Mouse (Mus musculus): Measurements from ENCODE around the gene Gm49510. TPM values are rescaled to one million over a fixed set of nuclear protein-coding genes. Genes with fewer than 3 reads are reported as not detected.

Gm49510 gene
- total and polyA plus RNA-seq, 3 experiments, result 0.17 to 0.27 TPM; not detected in 1

GRCm38 (mm10) chr15:78937311-78937710 is 37.8 kb downstream of the Gm49510 start:
- H3K36me3 ChIP-seq (ENCODE audit: control insufficient read depth in 1 of 2, insufficient read depth in 2 of 2, low read length in 2 of 2), result peaks cover 2 to 12% of the 10 kb centered on the region in 2 experiments; a peak in 3 of 4 replicates
- TF ChIP-seq ETS1 (IDR thresholded peaks at IDR 0.05; ENCODE audit: low read depth, low read length) (no peak), TAL1 (IDR thresholded peaks at IDR 0.05; ENCODE audit: low read length) (no peak), SMC3 (IDR thresholded peaks at IDR 0.05; ENCODE audit: low read depth, low read length) (no peak), HCFC1 (IDR thresholded peaks at IDR 0.05; ENCODE audit: low read depth, low read length) (no peak), SIN3A (IDR thresholded peaks at IDR 0.05; ENCODE audit: low read length) (no peak), MAX (IDR thresholded peaks at IDR 0.05; ENCODE audit: low read length) (no peak), GATA1 (IDR thresholded peaks at IDR 0.05; ENCODE audit: low read depth, low read length) (no peak), ZMIZ1 (IDR thresholded peaks at IDR 0.05; ENCODE audit: low read depth, low read length) (no peak), MXI1 (IDR thresholded peaks at IDR 0.05; ENCODE audit: low read depth, low read length) (no peak), MYC (IDR thresholded peaks at IDR 0.05; ENCODE audit: low read depth, low read length) (no peak), MEF2A (IDR thresholded peaks at IDR 0.05; ENCODE audit: extremely low read depth, insufficient replicate concordance, low read depth, low read length, poor library complexity, severe bottlenecking) (no peak), RCOR1 (IDR thresholded peaks at IDR 0.05; ENCODE audit: low read depth, low read length) (no peak), CHD1 (IDR thresholded peaks at IDR 0.05; ENCODE audit: low read depth, low read length) (no peak)
- no peak overlapping the region for H3K27ac ChIP-seq (ENCODE audit: control insufficient read depth, low read depth, low read length)
- H3K9ac ChIP-seq (ENCODE audit: control insufficient read depth, low read depth, low read length, poor library complexity, severe bottlenecking), result no peak overlapping the region
- H3K4me3 ChIP-seq (ENCODE audit: control insufficient read depth in 1 of 2, insufficient read depth in 1 of 2, low read depth in 2 of 2, low read length in 2 of 2), result no peak overlapping the region
- peaks cover 0 to 21% of the 10 kb centered on the region in 2 experiments; a peak in 2 of 4 replicates for H3K4me1 ChIP-seq (ENCODE audit: control insufficient read depth in 1 of 2, insufficient read depth in 2 of 2, low read length in 2 of 2)
- H3K79me2 ChIP-seq (ENCODE audit: control insufficient read depth, insufficient read depth, low read length, poor library complexity), result peaks cover 13% of the 10 kb centered on the region
- DNase-seq (ENCODE audit: low read depth, low spot score), result no peak
- no peaks in the 10 kb centered on the region for H3K27me3 ChIP-seq (ENCODE audit: control insufficient read depth in 1 of 2, insufficient read depth in 2 of 2, low read length in 2 of 2)
- no peaks in the 10 kb centered on the region for H3K9me3 ChIP-seq (replicated peaks; ENCODE audit: insufficient read depth, low read length)

- H3K36me3 ChIP-seq (ENCODE audit: control insufficient read depth in 1 of 2, insufficient read depth in 2 of 2, low read length in 2 of 2), result peaks cover 2 to 12% of the 10 kb centered on the region in 2 experiments; a peak in 3 of 4 replicates
- peaks cover 0 to 18% of the 10 kb centered on the region in 2 experiments; a peak in 2 of 4 replicates for H3K4me1 ChIP-seq (ENCODE audit: control insufficient read depth in 1 of 2, insufficient read depth in 2 of 2, low read length in 2 of 2)
- H3K79me2 ChIP-seq (ENCODE audit: control insufficient read depth, insufficient read depth, low read length, poor library complexity), result peaks cover 13% of the 10 kb centered on the region
- no peak overlapping the region for H3K27ac ChIP-seq (ENCODE audit: control insufficient read depth, low read depth, low read length)
- H3K9ac ChIP-seq (ENCODE audit: control insufficient read depth, low read depth, low read length, poor library complexity, severe bottlenecking), result no peak overlapping the region
- no peak for DNase-seq (ENCODE audit: low read depth, low spot score)
- TF ChIP-seq EP300 (IDR thresholded peaks at IDR 0.05; ENCODE audit: low read depth in 1 of 2, low read length in 2 of 2) (no peak), ZMIZ1 (IDR thresholded peaks at IDR 0.05; ENCODE audit: low read depth, low read length) (no peak), USF1 (IDR thresholded peaks at IDR 0.05; ENCODE audit: low read depth, low read length) (no peak), JUND (IDR thresholded peaks at IDR 0.05; ENCODE audit: low read depth, low read length) (no peak)
- H3K27me3 ChIP-seq (ENCODE audit: control insufficient read depth in 1 of 2, insufficient read depth in 2 of 2, low read length in 2 of 2), result no peaks in the 10 kb centered on the region
- H3K9me3 ChIP-seq (replicated peaks; ENCODE audit: insufficient read depth, low read length), result no peaks in the 10 kb centered on the region
- no peak overlapping the region for H3K4me3 ChIP-seq (ENCODE audit: control insufficient read depth in 1 of 2, insufficient read depth in 1 of 2, low read depth in 2 of 2, low read length in 2 of 2)
These were observed 38.5 kb downstream of the Gm49510 start for GRCm38 (mm10) chr15:78937963-78938362.

All from MEL (cell line).